Mouse (Mus musculus): ENCODE results near the gene Dnajc16.
A peak's percentile ranks its signal among the peaks of the same experiment; 100 is the strongest.
"Not testable (repeated sequence)": the region's sequence is repeated elsewhere in the genome, so short reads cannot be mapped to it uniquely, and the experiment has no call there.

The Dnajc16 gene

GRCm38 (mm10) chr4:141796954-141797353 lies 6.2 kb upstream of the Dnajc16 start:
- no peak for DNase-seq (ENCODE audit: low read depth in 1 of 2, low spot score in 2 of 2)

- no peak for DNase-seq (ENCODE audit: low read depth in 1 of 2, low spot score in 2 of 2)
Measured at GRCm38 (mm10) chr4:141796356-141796755, 5.6 kb upstream of the Dnajc16 start.

- no peak for DNase-seq (ENCODE audit: low read depth in 1 of 2, low spot score in 2 of 2)
Measured at GRCm38 (mm10) chr4:141794152-141794535, 3.4 kb upstream of the Dnajc16 start.

GRCm38 (mm10) chr4:141793282-141794151 lies 2.8 kb upstream of the Dnajc16 start, which contains the start of gene Casp9:
Gene Casp9 (plus strand): TSS chr4:141793612.
- DNase-seq (ENCODE audit: low read depth in 1 of 2, low spot score in 2 of 2) = peak; percentile 93 to 97

DNA sequence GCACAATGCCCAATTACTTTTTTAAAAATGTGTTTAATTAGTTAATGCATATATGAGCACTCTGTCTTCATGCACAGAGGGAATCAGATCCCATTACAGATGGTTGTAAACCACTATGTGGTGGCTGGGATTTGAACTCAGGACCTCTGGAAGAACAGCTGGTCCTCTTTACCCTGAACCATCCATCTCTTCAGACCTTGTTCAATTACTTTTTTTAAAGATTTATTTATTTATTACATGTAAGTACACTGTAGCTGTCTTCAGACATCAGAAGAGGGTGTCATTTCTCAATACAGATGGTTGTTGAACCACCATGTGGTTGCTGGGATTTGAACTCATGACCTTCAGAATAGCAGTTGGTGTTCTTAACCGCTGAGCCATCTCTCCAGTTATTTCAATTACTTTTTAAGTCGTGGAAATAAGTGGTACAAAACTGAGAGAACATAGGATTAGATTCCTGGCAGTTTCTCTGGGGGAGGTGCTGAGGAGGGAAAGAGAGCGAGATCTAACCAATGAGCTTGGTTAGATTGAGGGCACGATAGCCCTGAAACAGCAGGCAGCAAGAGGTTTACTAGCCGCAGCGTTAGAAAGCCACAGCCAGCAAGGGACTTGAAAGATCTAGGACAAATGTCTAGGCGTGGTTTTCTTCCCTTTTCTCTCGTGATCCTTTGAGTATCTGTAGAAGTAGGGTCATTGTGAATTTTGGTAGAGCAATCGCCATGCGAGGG lies 2.0 kb upstream of the Dnajc16 start:
- DNase-seq (ENCODE audit: low read depth in 1 of 2, low spot score in 2 of 2) = no peak

GRCm38 (mm10) chr4:141791951-141792350 lies 1.2 kb upstream of the Dnajc16 start:
- no peak for DNase-seq (ENCODE audit: low read depth in 1 of 2, low spot score in 2 of 2)

DNA sequence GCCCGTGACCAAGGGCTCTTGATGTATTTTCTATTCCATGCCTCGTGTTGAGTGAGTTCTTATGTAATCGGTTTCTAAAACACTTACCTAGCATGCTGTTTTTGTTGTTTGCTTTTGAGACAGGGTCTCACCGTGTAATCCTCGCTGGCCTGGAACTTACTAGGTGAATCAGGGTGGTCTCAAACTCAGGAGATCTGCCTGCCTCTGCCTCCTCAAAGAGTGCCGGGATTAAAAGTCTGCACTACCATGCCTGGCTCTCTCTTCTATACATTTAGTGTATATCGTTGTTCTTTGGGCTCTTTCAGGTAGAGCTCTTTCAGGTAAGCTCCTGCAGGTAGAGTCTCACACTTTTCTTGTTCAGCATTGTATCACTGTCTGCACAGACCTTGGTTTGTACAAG lies 755 bp upstream of the Dnajc16 start:
- no peak for DNase-seq (ENCODE audit: low read depth in 1 of 2, low spot score in 2 of 2)

DNA sequence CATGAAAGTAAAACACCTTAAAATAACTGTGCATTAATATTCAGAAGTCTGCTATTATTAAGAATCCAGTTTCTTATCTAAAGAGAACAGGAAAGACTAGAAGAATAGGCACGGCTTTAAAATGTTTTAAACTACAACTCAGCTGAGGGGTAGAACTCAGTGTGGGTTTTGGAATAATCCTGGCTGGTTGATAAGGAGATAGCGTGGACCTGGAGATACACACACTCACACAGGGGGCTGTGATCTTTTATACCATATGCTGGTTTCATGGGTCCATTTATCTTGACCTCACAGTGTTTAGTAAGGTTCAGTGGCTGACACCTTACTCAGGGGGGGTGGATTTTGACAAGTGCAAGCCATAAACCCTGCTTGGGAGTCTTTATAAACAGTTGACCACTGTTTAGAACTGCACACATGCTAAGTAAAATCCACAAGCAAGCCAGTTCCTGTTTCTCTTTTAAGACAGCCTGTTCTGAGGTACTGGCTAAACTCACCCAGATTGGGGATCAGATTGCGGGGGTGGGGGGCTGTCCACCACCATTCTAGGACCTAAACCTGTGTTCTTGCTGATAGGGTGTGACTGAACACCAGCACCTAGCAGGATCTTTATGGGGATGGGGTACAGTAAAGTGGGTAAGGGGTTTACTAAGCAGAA lies 1.0 kb downstream of the Dnajc16 start:
- DNase-seq (ENCODE audit: low read depth in 1 of 2, low spot score in 2 of 2) = no peak

- no peak for DNase-seq (ENCODE audit: low read depth in 1 of 2, low spot score in 2 of 2)
Measured at GRCm38 (mm10) chr4:141787462-141787861, 3.3 kb downstream of the Dnajc16 start.

GRCm38 (mm10) chr4:141787046-141787445 lies 3.7 kb downstream of the Dnajc16 start:
- no peak for DNase-seq (ENCODE audit: low read depth in 1 of 2, low spot score in 2 of 2)

- DNase-seq (ENCODE audit: low read depth in 1 of 2, low spot score in 2 of 2) = no peak
Measured at GRCm38 (mm10) chr4:141786141-141786540, 4.6 kb downstream of the Dnajc16 start.

- DNase-seq (ENCODE audit: low read depth in 1 of 2, low spot score in 2 of 2) = no peak
Measured at GRCm38 (mm10) chr4:141784835-141785234, 5.9 kb downstream of the Dnajc16 start.

DNA sequence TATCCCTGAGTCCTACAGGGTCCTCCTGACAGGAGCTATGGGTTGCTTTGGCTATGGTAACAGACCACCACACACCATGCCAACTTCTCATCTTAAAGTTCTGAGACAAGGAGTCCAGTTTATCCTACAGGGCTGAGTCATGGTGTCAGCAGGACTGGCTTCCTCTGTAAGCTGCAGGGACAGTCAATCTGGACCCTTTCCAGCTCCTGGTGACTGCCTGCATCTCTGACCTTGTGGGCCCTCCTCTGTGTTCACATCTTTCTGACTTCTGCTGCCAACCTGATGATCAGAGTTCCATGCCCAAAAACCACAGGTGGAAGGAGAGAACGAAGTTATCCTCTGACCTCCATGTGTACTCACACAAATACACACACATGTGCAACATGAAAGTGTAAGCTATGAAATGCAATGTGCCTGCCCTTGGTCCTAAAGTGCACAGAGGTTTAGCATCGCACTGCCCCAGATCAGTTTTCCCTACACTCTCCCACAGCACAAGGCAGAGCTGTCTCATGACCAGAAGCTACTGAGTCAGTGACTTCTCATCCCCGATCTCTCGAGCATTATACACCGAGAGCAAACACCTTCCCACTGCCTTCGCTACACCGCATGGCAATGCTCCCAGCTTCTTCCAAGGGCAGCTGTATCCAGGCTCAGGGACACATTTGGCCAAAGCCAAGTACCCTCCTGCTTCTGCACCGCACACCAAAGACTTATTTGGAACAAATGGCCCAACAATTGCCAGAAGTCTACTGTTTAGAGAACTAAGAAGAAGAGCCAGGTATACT lies 9.3 kb downstream of the Dnajc16 start:
- DNase-seq (ENCODE audit: low read depth in 1 of 2, low spot score in 2 of 2) = no peak

- no peak for DNase-seq (ENCODE audit: low read depth in 1 of 2, low spot score in 2 of 2)
Measured at GRCm38 (mm10) chr4:141779828-141780227, 10.9 kb downstream of the Dnajc16 start.

DNA sequence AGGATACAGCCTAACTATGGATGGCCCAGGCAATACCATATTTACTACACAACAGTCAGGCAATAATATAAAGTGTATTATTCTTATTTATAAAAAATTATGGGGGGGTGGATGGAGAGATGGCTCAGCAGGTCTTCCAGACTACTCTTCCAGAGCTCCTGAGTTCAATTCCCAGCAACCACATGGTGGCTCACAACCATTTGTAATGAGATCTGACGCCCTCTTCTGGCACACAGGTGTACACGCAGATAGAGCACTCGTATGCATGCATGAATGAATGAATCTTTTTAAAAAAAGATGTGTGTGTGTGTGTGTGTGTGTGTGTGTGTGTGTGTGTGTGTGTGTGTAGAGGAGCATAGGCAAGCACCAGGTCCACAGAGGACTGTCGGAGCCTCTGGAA lies 17.7 kb downstream of the Dnajc16 start:
- not testable (repeated sequence) for DNase-seq (ENCODE audit: low read depth in 1 of 2, low spot score in 2 of 2)

DNA sequence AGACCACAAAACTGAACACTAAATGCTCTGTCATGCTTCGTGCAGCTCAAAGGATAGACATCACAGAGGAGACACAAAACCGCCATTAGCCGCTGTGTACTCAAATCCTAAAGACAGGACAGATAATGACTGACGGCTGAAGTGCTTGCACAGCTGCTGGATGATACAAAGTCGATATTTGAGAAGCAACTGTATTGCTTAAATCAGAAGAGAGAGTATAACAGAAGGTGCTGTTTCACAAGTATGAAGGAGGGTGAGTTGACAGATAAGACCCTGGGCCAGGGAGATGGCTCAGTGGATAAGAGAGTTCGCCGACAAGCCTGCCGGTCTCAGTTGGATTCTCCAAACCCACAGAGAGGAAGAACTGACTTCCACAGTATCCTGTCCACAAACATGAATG lies 18.9 kb downstream of the Dnajc16 start:
- DNase-seq (ENCODE audit: low read depth in 1 of 2, low spot score in 2 of 2) = no peak

DNA sequence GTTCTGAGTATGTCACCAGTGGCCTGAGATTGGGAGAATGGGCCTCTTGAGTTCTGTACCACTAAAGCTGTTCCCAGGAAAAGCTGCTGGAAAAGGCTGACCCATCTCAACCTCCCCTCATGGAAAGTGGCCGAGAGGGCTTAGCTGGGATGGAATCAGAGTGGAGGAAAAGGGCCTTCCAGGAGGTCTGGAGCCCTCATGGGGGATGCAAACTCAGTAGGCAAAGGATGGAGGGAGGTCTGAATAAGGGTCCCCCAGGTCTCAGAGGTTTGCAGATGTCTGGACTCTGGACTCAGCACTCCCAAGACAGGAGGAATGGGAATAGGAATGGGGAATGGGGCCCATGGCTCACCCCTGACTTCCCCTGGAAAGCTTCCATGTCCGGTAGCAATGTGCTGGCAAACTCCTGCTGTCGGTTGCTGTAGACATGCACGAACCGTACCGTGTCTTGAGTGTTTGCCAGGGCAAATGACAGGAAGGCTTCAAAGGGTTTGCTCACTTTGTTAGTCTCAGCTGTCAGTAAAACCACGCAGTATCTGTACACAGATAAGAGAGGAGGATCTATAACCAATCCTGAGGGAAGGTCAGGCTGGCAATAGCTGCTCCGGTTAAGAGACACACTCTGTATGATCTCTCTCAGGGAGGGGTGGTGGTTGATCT lies 21.1 kb downstream of the Dnajc16 start:
- DNase-seq (ENCODE audit: low read depth in 1 of 2, low spot score in 2 of 2) = no peak

DNA sequence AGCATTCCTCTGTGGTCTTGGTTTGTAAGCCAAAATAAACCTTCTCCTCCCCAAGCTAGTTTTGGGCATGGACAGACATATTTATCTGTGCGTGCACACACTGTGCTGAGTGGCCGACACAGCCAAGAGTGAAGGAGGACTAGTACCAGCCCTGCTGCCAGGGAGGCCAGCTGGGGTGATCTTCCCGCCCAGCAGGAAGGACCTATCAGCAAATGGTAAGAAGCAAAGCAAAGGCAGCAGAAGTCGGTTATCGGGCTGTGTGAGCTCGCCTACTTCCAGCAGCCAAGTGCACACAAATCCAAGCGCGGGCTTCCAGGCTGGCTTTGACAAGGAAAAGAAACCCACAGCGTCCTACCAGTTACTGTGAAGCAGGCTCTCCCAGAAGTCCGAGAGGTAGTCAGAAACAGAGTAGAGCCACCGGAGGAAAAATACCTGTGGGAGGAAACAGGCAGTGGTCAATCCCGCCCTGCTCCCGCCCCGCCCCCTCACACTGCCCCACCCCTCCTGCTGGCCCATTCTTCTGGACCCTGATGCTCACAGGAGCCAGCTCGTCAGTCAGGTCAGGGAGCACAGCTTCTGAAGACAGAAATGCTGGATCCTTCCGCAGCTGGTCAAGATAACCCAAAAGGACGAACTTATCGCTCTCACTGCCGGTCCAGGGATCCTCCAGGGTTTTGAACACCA lies 23.2 kb downstream of the Dnajc16 start:
- DNase-seq (ENCODE audit: low read depth in 1 of 2, low spot score in 2 of 2) = no peak

- no peak for DNase-seq (ENCODE audit: low read depth in 1 of 2, low spot score in 2 of 2)
Measured at GRCm38 (mm10) chr4:141766668-141767352, 23.9 kb downstream of the Dnajc16 start.
